Mouse (Mus musculus) midbrain, embryonic 10.5 days (tissue): ENCODE results near the gene Creld2. TPM values are rescaled to one million over a fixed set of nuclear protein-coding genes. Genes with fewer than 3 reads are reported as not detected.
A peak's percentile ranks its signal among the peaks of the same experiment; 100 is the strongest.

Experiments
- DNase-seq: peaks from one replicate; pipeline ENCODE4 v3.0.0-alpha.2; 2017; ENCODE audit warnings: low spot score
- H3K27ac ChIP-seq: fragments of 300-500 bp; sonication (generic); replicated peaks from 2 replicates; pipeline ENCODE4 v1.5.1; 2016; ENCODE audit warnings: mild to moderate bottlenecking
- H3K27me3 ChIP-seq: fragments of 300-500 bp; sonication (generic); 2 replicates; pipeline ENCODE4 v1.6.1; 2016; ENCODE audit warnings: low read depth, mild to moderate bottlenecking; ENCODE audit not compliant: poor library complexity, severe bottlenecking
- H3K36me3 ChIP-seq: fragments of 300-500 bp; sonication (generic); 2 replicates; pipeline ENCODE4 v1.6.1; 2016; ENCODE audit warnings: mild to moderate bottlenecking, moderate library complexity
- H3K4me1 ChIP-seq: fragments of 300-500 bp; sonication (generic); 2 replicates; pipeline ENCODE4 v1.6.1; 2016
- H3K4me3 ChIP-seq: fragments of 300-500 bp; sonication (generic); 2 replicates; pipeline ENCODE4 v1.5.1; 2016; ENCODE audit warnings: mild to moderate bottlenecking, moderate library complexity
- H3K9me3 ChIP-seq: fragments of 300-500 bp; sonication (generic); replicated peaks from 2 replicates; pipeline ENCODE4 v1.6.1; 2016; ENCODE audit warnings: mild to moderate bottlenecking
- WGBS: fragments of 180-500 bp; shearing (Covaris S2); methylation state at CpG from one replicate; pipeline ENCODE4 v1.1.7; 2016; 5-methylcytosine and 5-hydroxymethylcytosine counted together
- polyA plus RNA-seq: library from polyadenylated mRNA; unstranded; fragments of >200 nt; fragmentation: Nextera tagmentation; extraction: Ambion mirVana; gene quantifications from 2 replicates; pipeline ENCODE4 v1.2.1, GENCODE M21; 2016

Creld2 gene
- polyA plus RNA-seq, 1 experiment from 2014 or later: 110 TPM

DNA sequence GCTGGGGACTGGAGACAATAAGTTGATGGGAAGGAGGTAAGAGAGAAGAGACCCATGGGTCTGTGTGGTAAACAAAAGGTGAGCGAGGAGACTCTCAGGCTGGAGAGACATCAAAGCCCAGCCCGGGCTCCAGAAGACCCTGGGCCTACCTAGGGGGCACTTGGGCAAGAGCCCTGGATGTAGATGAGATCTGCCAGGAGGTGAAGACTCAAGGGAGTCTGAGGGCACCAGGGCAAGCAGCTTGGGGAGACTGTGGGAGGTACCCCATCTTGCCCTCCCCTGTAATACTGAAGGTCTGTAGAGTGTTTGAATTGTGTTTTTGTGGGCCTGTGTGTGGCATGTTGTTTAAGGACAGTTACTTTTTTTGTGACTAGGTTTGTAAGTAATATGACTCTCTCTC lies 39.3 kb downstream of the Creld2 start:
- peaks cover 9% of the 10 kb centered on the region for H3K27me3 ChIP-seq
- H3K27ac ChIP-seq: 0 out of 2 replicates have a peak overlapping the region, but pooled peaks have one; percentile 52
- H3K4me3 ChIP-seq: no peak overlapping the region
- DNase-seq: no peak
- no peaks in the 10 kb centered on the region for H3K36me3 ChIP-seq
- no peaks in the 10 kb centered on the region for H3K9me3 ChIP-seq
- WGBS: 94% methylated on average over 2 of the region's 2 CpGs
- H3K4me1 ChIP-seq: peaks cover 46% of the 10 kb centered on the region

DNA sequence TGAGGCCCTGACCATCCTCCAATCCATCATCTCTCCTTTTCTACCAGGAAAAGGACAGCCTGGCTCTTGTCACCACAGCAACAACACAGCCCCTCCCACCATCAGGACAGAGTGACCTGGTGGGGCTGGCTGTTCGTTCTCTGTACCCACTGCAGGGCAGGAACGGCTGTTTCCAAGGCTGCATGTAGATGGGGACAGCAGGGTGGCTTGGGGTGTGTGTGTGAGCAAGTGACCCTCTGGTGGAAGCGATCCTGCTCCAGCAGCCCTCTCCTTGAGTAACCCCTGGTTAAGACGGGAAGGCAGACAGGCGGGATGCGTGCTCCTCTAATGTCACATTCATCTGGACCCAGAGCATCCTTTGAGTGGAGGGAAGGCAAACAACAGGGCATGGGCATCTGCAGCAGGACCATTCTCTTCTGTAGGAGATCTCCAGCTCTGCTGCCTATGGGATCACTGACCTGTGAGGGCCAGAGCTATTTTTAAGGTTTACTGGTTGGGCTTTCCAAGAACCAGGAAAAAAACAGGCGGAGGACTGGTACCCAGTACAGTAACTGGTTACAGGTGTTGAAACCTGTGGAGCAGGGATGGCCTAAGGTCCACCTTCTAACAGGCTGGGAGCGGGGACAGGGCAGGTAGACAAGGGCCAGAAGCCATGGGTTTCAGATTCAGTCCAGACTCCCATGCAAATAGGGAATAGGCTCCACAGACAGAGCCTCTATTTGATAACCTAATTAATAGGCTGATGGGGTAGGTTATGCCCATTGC lies 39.9 kb downstream of the Creld2 start:
- Histone ChIP-seq H3K27ac (0 out of 2 replicates have a peak overlapping the region, but pooled peaks have one; percentile 7), H3K4me3 (no peak overlapping the region), H3K36me3 (peaks cover 5% of the 10 kb centered on the region), H3K9me3 (no peaks in the 10 kb centered on the region), H3K4me1 (peaks cover 47% of the 10 kb centered on the region), H3K27me3 (peaks cover 9% of the 10 kb centered on the region)
- DNase-seq: no peak
- WGBS: 76% methylated on average over 8 of the region's 8 CpGs

DNA sequence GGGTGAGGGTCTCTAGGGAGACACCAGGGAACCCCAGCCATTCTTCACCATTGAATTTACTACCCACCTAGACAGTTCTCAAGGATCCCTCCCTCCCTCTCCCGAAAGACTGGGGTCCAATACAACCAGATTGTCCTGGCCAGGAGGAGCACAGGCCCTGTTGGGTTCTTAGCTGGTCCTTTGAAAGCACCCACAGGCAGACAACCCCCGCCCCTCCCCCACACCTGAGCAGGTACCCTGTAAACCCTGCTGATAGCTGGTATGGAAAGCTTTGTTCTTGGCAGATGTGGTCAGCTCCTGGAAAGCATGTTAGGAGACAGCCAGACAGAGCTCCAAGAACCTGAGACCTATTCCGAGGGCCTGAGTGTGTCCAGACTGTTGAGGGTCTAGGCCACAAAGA lies 41.3 kb downstream of the Creld2 start:
- H3K27ac ChIP-seq: peak overlapping the region; percentile 98; the same call in 1 of the 2 replicates
- peaks cover 46% of the 10 kb centered on the region for H3K4me1 ChIP-seq
- WGBS: 85% methylated on average over 3 of the region's 3 CpGs
- H3K27me3 ChIP-seq: peaks cover 9% of the 10 kb centered on the region
- H3K4me3 ChIP-seq: no peak overlapping the region; the same call in 1 of the 2 replicates
- no peak for DNase-seq
- peaks cover 19% of the 10 kb centered on the region for H3K36me3 ChIP-seq
- no peaks in the 10 kb centered on the region for H3K9me3 ChIP-seq

DNA sequence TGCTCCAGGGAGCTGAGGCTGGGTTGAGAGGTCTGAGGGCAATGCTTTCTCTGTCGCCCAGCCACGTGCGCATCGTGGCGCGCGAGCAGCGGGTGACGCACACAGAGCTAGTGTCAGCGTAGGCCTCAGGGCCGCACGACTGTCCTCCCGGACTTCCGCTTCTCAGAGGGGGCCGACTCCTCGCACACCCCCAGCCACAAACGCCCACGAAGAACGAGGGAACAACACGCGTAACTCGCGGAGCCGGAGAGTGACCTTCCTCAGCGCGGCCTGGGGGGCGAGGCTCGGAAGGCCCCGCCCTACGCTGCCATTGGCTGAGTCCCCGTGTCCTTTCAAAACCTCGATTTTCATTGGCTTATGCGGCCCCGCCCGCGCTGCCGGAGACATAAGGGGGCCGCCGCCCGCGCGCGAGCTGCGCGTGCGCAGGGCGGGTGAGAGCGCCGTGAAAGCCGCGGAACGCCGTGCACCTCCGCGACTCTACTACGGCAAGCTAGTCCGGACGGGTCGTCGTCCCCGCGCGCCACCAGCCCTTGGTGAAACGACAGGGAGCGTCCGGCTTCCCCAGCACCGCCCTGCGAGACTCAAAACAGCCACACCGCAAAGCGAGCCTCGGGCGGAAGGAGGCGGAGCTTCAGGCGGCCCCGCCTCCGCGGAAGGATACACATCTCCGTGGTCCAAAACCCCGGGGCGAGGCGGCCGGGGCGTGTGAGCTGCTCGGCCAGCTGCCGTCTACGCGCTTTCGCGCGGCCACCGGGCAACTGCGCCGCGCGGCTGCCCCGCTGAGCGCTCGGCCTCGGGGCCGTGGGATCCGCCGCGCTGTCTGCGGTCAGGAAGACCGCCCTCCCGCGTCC lies 42.6 kb downstream of the Creld2 start, which contains the start of gene Pim3:
Pim3 (plus strand) TSS at position 415 of the 851 bp plus-strand sequence.
- under 1% methylated on average over 107 of the region's 107 CpGs for WGBS
- Histone ChIP-seq H3K27ac (peak within 1 kb of the TSS; percentile 98), H3K4me1 (peaks cover 57% of the 10 kb centered on the region), H3K9me3 (no peaks in the 10 kb centered on the region), H3K36me3 (peaks cover 32% of the 10 kb centered on the region), H3K4me3 (peak within 1 kb of the TSS; percentile 97), H3K27me3 (peaks cover 9% of the 10 kb centered on the region)
- peak; percentile 94 for DNase-seq

- peaks cover 9% of the 10 kb centered on the region for H3K27me3 ChIP-seq
- H3K27ac ChIP-seq: peak overlapping the region; percentile 98
- H3K4me1 ChIP-seq: peaks cover 68% of the 10 kb centered on the region
- WGBS: under 1% methylated on average over 98 of the region's 98 CpGs
- 0 out of 2 replicates have a peak, but pooled peaks cover 1% of the 10 kb centered on the region for H3K9me3 ChIP-seq
- DNase-seq: peak; percentile 67
- H3K36me3 ChIP-seq: peaks cover 36% of the 10 kb centered on the region
- H3K4me3 ChIP-seq: peak overlapping the region; percentile 97
Measured at GRCm38 (mm10) chr15:88862881-88863694, 43.6 kb downstream of the Creld2 start.

DNA sequence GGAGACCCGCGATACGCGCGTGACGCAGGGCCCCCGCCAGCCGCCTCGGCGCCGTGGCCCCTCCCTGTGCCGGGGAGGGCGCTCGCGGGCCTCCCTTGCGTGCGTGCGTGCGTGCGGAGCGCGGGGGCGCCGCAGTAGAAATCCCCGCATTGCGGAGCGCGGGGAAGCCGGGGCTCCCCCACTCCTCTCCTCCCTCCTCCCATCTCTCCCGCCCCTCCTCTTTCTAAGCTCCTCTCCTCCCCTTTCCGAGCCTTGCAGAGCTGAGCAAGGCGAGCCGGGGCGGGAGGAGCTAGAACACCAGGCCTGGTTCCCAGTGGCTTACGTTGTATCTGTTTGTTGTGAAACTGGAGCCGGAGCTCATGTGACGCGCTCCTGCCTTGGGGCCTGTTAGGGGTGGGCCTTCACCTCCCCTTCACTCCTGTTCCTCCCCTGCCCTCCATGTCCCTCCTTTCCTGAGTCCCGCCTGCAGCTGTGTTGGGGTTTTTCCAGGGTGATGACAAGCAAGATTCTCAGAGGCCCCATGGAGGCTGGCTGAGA lies 44.3 kb downstream of the Creld2 start:
- H3K9me3 ChIP-seq: 0 out of 2 replicates have a peak, but pooled peaks cover 7% of the 10 kb centered on the region
- H3K27me3 ChIP-seq: peaks cover 9% of the 10 kb centered on the region
- H3K27ac ChIP-seq: peak overlapping the region; percentile 98
- H3K4me3 ChIP-seq: peak overlapping the region; percentile 97
- H3K4me1 ChIP-seq: peaks cover 71% of the 10 kb centered on the region
- peaks cover 41% of the 10 kb centered on the region for H3K36me3 ChIP-seq
- peak; percentile 83 for DNase-seq
- under 1% methylated on average over 34 of the region's 39 CpGs for WGBS

GRCm38 (mm10) chr15:88864270-88865030 lies 45.0 kb downstream of the Creld2 start:
- Histone ChIP-seq H3K4me1 (peaks cover 68% of the 10 kb centered on the region), H3K27ac (peak overlapping the region; percentile 98), H3K9me3 (0 out of 2 replicates have a peak, but pooled peaks cover 7% of the 10 kb centered on the region), H3K4me3 (peak overlapping the region; percentile 97), H3K36me3 (peaks cover 41% of the 10 kb centered on the region), H3K27me3 (peaks cover 9% of the 10 kb centered on the region)
- WGBS: 47% methylated on average over 22 of the region's 22 CpGs
- DNase-seq: peak; percentile 28

DNA sequence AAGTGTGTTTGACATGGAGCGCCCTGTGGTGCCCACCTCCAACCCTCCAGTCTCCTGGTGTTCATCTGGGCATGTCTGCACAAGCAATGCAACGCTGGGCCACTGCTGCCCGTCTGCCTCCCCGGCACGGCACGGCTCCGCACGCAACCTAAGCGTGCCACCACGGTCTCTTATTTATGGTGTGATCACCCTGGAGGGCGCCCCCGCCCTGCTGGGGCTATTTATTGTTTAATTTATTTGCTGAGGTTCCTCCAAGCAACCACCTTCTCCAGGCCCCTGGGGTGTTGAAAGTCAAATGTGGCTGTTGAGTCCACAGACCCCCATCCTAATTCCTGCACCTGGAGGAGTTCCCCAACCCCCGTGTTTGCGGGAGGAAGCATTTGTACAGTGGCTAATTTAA lies 45.6 kb downstream of the Creld2 start:
- no peak for DNase-seq
- 90% methylated on average over 14 of the region's 14 CpGs for WGBS
- Histone ChIP-seq H3K4me3 (peak overlapping the region; percentile 97; the same call in 1 of the 2 replicates), H3K9me3 (0 out of 2 replicates have a peak, but pooled peaks cover 7% of the 10 kb centered on the region), H3K27ac (no peak overlapping the region), H3K4me1 (peaks cover 68% of the 10 kb centered on the region), H3K36me3 (peaks cover 41% of the 10 kb centered on the region), H3K27me3 (peaks cover 9% of the 10 kb centered on the region)

DNA sequence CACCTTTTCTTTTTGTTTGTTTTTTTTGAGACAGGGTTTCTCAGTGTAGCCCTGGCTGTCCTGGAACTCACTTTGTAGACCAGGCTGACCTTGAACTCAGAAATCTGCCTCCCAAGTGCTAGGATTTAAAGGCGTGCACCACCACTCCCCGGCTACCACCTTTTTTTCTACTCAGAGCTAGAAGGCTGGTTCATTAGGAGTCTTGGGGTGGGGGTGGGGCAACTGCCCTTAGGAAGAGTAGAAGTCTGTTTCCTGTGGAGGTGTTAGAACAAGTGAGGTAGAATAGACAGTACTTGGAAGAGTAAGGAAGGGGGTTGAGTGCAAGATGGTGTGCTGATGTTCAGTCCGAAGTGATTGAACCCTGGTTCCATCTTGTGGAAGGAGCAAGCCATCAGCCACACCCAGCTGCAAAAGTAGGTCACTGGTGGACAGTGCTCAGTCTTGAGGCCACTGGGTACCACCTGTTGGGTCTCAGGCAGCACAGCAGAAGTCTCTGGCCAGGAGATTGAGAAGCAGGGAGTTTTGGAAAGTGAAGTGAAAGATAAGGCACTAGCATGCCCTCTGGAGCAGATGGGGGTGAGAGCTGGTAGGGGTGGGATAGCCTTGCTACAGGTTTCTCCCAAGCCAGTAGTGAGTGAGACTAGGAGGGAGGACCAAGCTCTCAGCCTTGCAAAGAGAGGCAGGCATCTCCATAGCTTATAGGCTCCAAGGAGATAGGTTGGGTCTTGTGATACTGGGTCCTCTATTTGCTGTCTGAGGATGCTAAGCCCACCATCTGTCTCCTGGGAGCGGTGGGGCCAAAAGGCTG lies 46.6 kb downstream of the Creld2 start:
- Histone ChIP-seq H3K9me3 (0 out of 2 replicates have a peak, but pooled peaks cover 7% of the 10 kb centered on the region), H3K4me1 (peaks cover 68% of the 10 kb centered on the region), H3K27ac (no peak overlapping the region), H3K36me3 (peaks cover 41% of the 10 kb centered on the region), H3K27me3 (peaks cover 2% of the 10 kb centered on the region), H3K4me3 (no peak overlapping the region)
- no peak for DNase-seq
- 81% methylated on average over 4 of the region's 4 CpGs for WGBS

GRCm38 (mm10) chr15:88866934-88867356 lies 47.5 kb downstream of the Creld2 start:
- no peak overlapping the region for H3K4me3 ChIP-seq
- H3K27ac ChIP-seq: peak overlapping the region; percentile 50
- H3K4me1 ChIP-seq: peaks cover 60% of the 10 kb centered on the region

More at GRCm38 (mm10) chr15:88866934-88867356, 47.5 kb downstream of the Creld2 start:
- no peak for DNase-seq
- H3K36me3 ChIP-seq: peaks cover 41% of the 10 kb centered on the region
- H3K9me3 ChIP-seq: 0 out of 2 replicates have a peak, but pooled peaks cover 7% of the 10 kb centered on the region
- no peaks in the 10 kb centered on the region for H3K27me3 ChIP-seq
- WGBS: 64% methylated on average over 7 of the region's 7 CpGs
